Mouse (Mus musculus): ENCODE results near the gene Rnf166. TPM values are rescaled to one million over a fixed set of nuclear protein-coding genes. Genes with fewer than 3 reads are reported as not detected.

The Rnf166 gene
- polyA plus RNA-seq, 1 experiment from 2014 or later: 30.4 TPM

GRCm38 (mm10) chr8:122445203-122445602, 30.7 kb downstream of the Rnf166 start:
- WGBS: 58% methylated on average over 3 of the region's 3 CpGs
- ATAC-seq: no peak
- no peaks in the 10 kb centered on the region for H3K9me3 ChIP-seq (ENCODE audit: control insufficient read depth, low read length)
- peak overlapping the region; percentile 93 for H3K4me2 ChIP-seq (ENCODE audit: low read depth, low read length)
- H3K9ac ChIP-seq (ENCODE audit: low read depth, low read length): 0 out of 2 replicates have a peak overlapping the region, but pooled peaks have one; percentile 10
- peaks cover 23% of the 10 kb centered on the region for H3K4me1 ChIP-seq (ENCODE audit: control insufficient read depth, insufficient read depth, low read length)
- peak overlapping the region; percentile 63; the same call in 1 of the 2 replicates for H3K4me3 ChIP-seq (ENCODE audit: low read length)
- H3K27ac ChIP-seq (ENCODE audit: low read length): no peak overlapping the region
- H3K36me3 ChIP-seq (ENCODE audit: control insufficient read depth, insufficient read depth, low read length): no peaks in the 10 kb centered on the region
- H3K27me3 ChIP-seq (replicated peaks; ENCODE audit: control insufficient read depth, insufficient read depth, low read length): no peaks in the 10 kb centered on the region

- peak overlapping the region; percentile 93 for H3K4me2 ChIP-seq (ENCODE audit: low read depth, low read length)
- WGBS: 2% methylated on average over 19 of the region's 19 CpGs
- H3K4me1 ChIP-seq (ENCODE audit: control insufficient read depth, insufficient read depth, low read length): peaks cover 23% of the 10 kb centered on the region
- peak; percentile 65 for ATAC-seq
- no peaks in the 10 kb centered on the region for H3K9me3 ChIP-seq (ENCODE audit: control insufficient read depth, low read length)
- peaks cover 6% of the 10 kb centered on the region for H3K36me3 ChIP-seq (ENCODE audit: control insufficient read depth, insufficient read depth, low read length)
- H3K27ac ChIP-seq (ENCODE audit: low read length): peak overlapping the region; percentile 98
- H3K4me3 ChIP-seq (ENCODE audit: low read length): peak overlapping the region; percentile 63
- no peaks in the 10 kb centered on the region for H3K27me3 ChIP-seq (replicated peaks; ENCODE audit: control insufficient read depth, insufficient read depth, low read length)
- peak overlapping the region; percentile 74 for H3K9ac ChIP-seq (ENCODE audit: low read depth, low read length)
Observed at GRCm38 (mm10) chr8:122444058-122444748, 31.7 kb downstream of the Rnf166 start.

- WGBS: under 1% methylated on average over 47 of the region's 47 CpGs
- no peaks in the 10 kb centered on the region for H3K27me3 ChIP-seq (replicated peaks; ENCODE audit: control insufficient read depth, insufficient read depth, low read length)
- H3K36me3 ChIP-seq (ENCODE audit: control insufficient read depth, insufficient read depth, low read length): peaks cover 7% of the 10 kb centered on the region
- H3K9me3 ChIP-seq (ENCODE audit: control insufficient read depth, low read length): no peaks in the 10 kb centered on the region
- peaks cover 26% of the 10 kb centered on the region for H3K4me1 ChIP-seq (ENCODE audit: control insufficient read depth, insufficient read depth, low read length)
- H3K4me3 ChIP-seq (ENCODE audit: low read length): peak within 1 kb of the TSS; percentile 85
- peak; percentile 98 for ATAC-seq
- H3K9ac ChIP-seq (ENCODE audit: low read depth, low read length): peak within 1 kb of the TSS; percentile 82
- H3K27ac ChIP-seq (ENCODE audit: low read length): peak within 1 kb of the TSS; percentile 98
- peak within 1 kb of the TSS; percentile 93 for H3K4me2 ChIP-seq (ENCODE audit: low read depth, low read length)
Observed at GRCm38 (mm10) chr8:122443262-122444006, 32.4 kb downstream of the Rnf166 start, which contains the start of gene Mvd. TSS of gene Mvd (minus strand) at chr8:122443422.

- ATAC-seq: peak; percentile 9
Observed at GRCm38 (mm10) chr8:122442781-122443180, 33.1 kb downstream of the Rnf166 start.

GRCm38 (mm10) chr8:122442356-122442755, 33.5 kb downstream of the Rnf166 start:
- Histone ChIP-seq H3K9me3 (ENCODE audit: control insufficient read depth, low read length) (no peaks in the 10 kb centered on the region), H3K4me1 (ENCODE audit: control insufficient read depth, insufficient read depth, low read length) (peaks cover 27% of the 10 kb centered on the region), H3K27ac (ENCODE audit: low read length) (no peak overlapping the region), H3K36me3 (ENCODE audit: control insufficient read depth, insufficient read depth, low read length) (peaks cover 7% of the 10 kb centered on the region), H3K27me3 (replicated peaks; ENCODE audit: control insufficient read depth, insufficient read depth, low read length) (no peaks in the 10 kb centered on the region), H3K4me3 (ENCODE audit: low read length) (peak overlapping the region; percentile 85), H3K4me2 (ENCODE audit: low read depth, low read length) (peak overlapping the region; percentile 93), H3K9ac (ENCODE audit: low read depth, low read length) (peak overlapping the region; percentile 82)
- ATAC-seq: no peak
- 17% methylated on average over 7 of the region's 7 CpGs for WGBS

More at GRCm38 (mm10) chr8:122442781-122443180, 33.1 kb downstream of the Rnf166 start:
- peak overlapping the region; percentile 85 for H3K4me3 ChIP-seq (ENCODE audit: low read length)
- under 1% methylated on average over 12 of the region's 12 CpGs for WGBS
- H3K27ac ChIP-seq (ENCODE audit: low read length): peak overlapping the region; percentile 72
- peaks cover 7% of the 10 kb centered on the region for H3K36me3 ChIP-seq (ENCODE audit: control insufficient read depth, insufficient read depth, low read length)
- no peaks in the 10 kb centered on the region for H3K27me3 ChIP-seq (replicated peaks; ENCODE audit: control insufficient read depth, insufficient read depth, low read length)
- H3K9me3 ChIP-seq (ENCODE audit: control insufficient read depth, low read length): no peaks in the 10 kb centered on the region
- peaks cover 27% of the 10 kb centered on the region for H3K4me1 ChIP-seq (ENCODE audit: control insufficient read depth, insufficient read depth, low read length)
- peak overlapping the region; percentile 82 for H3K9ac ChIP-seq (ENCODE audit: low read depth, low read length)
- H3K4me2 ChIP-seq (ENCODE audit: low read depth, low read length): peak overlapping the region; percentile 93

- H3K4me1 ChIP-seq (ENCODE audit: control insufficient read depth, insufficient read depth, low read length): peaks cover 27% of the 10 kb centered on the region
- H3K9ac ChIP-seq (ENCODE audit: low read depth, low read length): no peak overlapping the region
- no peak overlapping the region for H3K27ac ChIP-seq (ENCODE audit: low read length)
- H3K4me3 ChIP-seq (ENCODE audit: low read length): no peak overlapping the region
- peaks cover 13% of the 10 kb centered on the region for H3K36me3 ChIP-seq (ENCODE audit: control insufficient read depth, insufficient read depth, low read length)
- ATAC-seq: no peak
- H3K9me3 ChIP-seq (ENCODE audit: control insufficient read depth, low read length): no peaks in the 10 kb centered on the region
- H3K27me3 ChIP-seq (replicated peaks; ENCODE audit: control insufficient read depth, insufficient read depth, low read length): no peaks in the 10 kb centered on the region
- 91% methylated on average over 1 of the region's 1 CpGs for WGBS
- no peak overlapping the region for H3K4me2 ChIP-seq (ENCODE audit: low read depth, low read length)
Observed at GRCm38 (mm10) chr8:122441326-122441725, 34.5 kb downstream of the Rnf166 start.

- H3K27ac ChIP-seq (ENCODE audit: low read length): no peak overlapping the region
- no peak for ATAC-seq
- WGBS: 93% methylated on average over 16 of the region's 16 CpGs
- H3K9me3 ChIP-seq (ENCODE audit: control insufficient read depth, low read length): no peaks in the 10 kb centered on the region
- no peak overlapping the region for H3K4me3 ChIP-seq (ENCODE audit: low read length)
- peaks cover 13% of the 10 kb centered on the region for H3K4me1 ChIP-seq (ENCODE audit: control insufficient read depth, insufficient read depth, low read length)
- H3K36me3 ChIP-seq (ENCODE audit: control insufficient read depth, insufficient read depth, low read length): peaks cover 19% of the 10 kb centered on the region
- no peak overlapping the region for H3K9ac ChIP-seq (ENCODE audit: low read depth, low read length)
- H3K4me2 ChIP-seq (ENCODE audit: low read depth, low read length): no peak overlapping the region
- no peaks in the 10 kb centered on the region for H3K27me3 ChIP-seq (replicated peaks; ENCODE audit: control insufficient read depth, insufficient read depth, low read length)
Observed at GRCm38 (mm10) chr8:122439336-122439735, 36.5 kb downstream of the Rnf166 start.

GRCm38 (mm10) chr8:122437708-122438331, 38.0 kb downstream of the Rnf166 start:
- ATAC-seq: no peak
- Histone ChIP-seq H3K4me1 (ENCODE audit: control insufficient read depth, insufficient read depth, low read length) (peaks cover 18% of the 10 kb centered on the region), H3K4me2 (ENCODE audit: low read depth, low read length) (no peak overlapping the region), H3K27ac (ENCODE audit: low read length) (peak overlapping the region; percentile 23; the same call in 1 of the 2 replicates), H3K27me3 (replicated peaks; ENCODE audit: control insufficient read depth, insufficient read depth, low read length) (no peaks in the 10 kb centered on the region), H3K9me3 (ENCODE audit: control insufficient read depth, low read length) (no peaks in the 10 kb centered on the region), H3K9ac (ENCODE audit: low read depth, low read length) (peak overlapping the region; percentile 21; the same call in 1 of the 2 replicates), H3K4me3 (ENCODE audit: low read length) (no peak overlapping the region), H3K36me3 (ENCODE audit: control insufficient read depth, insufficient read depth, low read length) (peaks cover 19% of the 10 kb centered on the region)
- 76% methylated on average over 13 of the region's 13 CpGs for WGBS

GRCm38 (mm10) chr8:122436586-122437125, 39.2 kb downstream of the Rnf166 start:
- H3K27ac ChIP-seq (ENCODE audit: low read length): no peak overlapping the region
- no peak overlapping the region for H3K4me2 ChIP-seq (ENCODE audit: low read depth, low read length)
- no peaks in the 10 kb centered on the region for H3K27me3 ChIP-seq (replicated peaks; ENCODE audit: control insufficient read depth, insufficient read depth, low read length)
- peaks cover 16% of the 10 kb centered on the region for H3K4me1 ChIP-seq (ENCODE audit: control insufficient read depth, insufficient read depth, low read length)
- 84% methylated on average over 20 of the region's 20 CpGs for WGBS
- H3K9me3 ChIP-seq (ENCODE audit: control insufficient read depth, low read length): no peaks in the 10 kb centered on the region
- H3K36me3 ChIP-seq (ENCODE audit: control insufficient read depth, insufficient read depth, low read length): peaks cover 19% of the 10 kb centered on the region
- no peak overlapping the region for H3K9ac ChIP-seq (ENCODE audit: low read depth, low read length)
- H3K4me3 ChIP-seq (ENCODE audit: low read length): no peak overlapping the region
- ATAC-seq: no peak
